Mouse (Mus musculus) liver, embryonic 11.5 days (tissue): ENCODE measurements around the gene Dclk2. TPM values are rescaled to one million over a fixed set of nuclear protein-coding genes. Genes with fewer than 3 reads are reported as not detected.

Experiments used
- ATAC-seq: fragments of 200-750 bp; cut with Nextera tagmentation; replicated peaks from 2 replicates; pipeline ENCODE4 v1.8.0; 2017; ENCODE audit warnings: moderate number of reproducible peaks, mild to moderate bottlenecking, moderate TSS enrichment, moderate library complexity; ENCODE audit not compliant: low FRiP score
- DNase-seq: peaks from one replicate; pipeline ENCODE4 v3.0.0-alpha.2; 2017; ENCODE audit warnings: low spot score
- H3K27ac ChIP-seq: fragments of 300-500 bp; sonication (generic); 2 replicates; pipeline ENCODE4 v1.5.1; 2014; ENCODE audit warnings: mild to moderate bottlenecking, low read depth, low read length, control low read depth
- H3K27me3 ChIP-seq: fragments of 300-500 bp; sonication (generic); replicated peaks from 2 replicates; pipeline ENCODE4 v1.6.1; 2014; ENCODE audit warnings: low read length, mixed read lengths; ENCODE audit not compliant: control insufficient read depth, insufficient read depth
- H3K36me3 ChIP-seq: fragments of 300-500 bp; sonication (generic); 2 replicates; pipeline ENCODE4 v1.6.1; 2014; ENCODE audit warnings: mild to moderate bottlenecking, low read length, moderate library complexity, mixed read lengths; ENCODE audit not compliant: control insufficient read depth, insufficient read depth
- H3K4me1 ChIP-seq: fragments of 300-500 bp; sonication (generic); replicated peaks from 2 replicates; pipeline ENCODE4 v1.6.1; 2014; ENCODE audit warnings: low read length, mixed read lengths; ENCODE audit not compliant: control insufficient read depth, insufficient read depth
- H3K4me2 ChIP-seq: fragments of 300-500 bp; sonication (generic); 2 replicates; pipeline ENCODE4 v1.6.1; 2014; ENCODE audit warnings: mild to moderate bottlenecking, control low read depth, moderate library complexity
- H3K4me3 ChIP-seq: fragments of 300-500 bp; sonication (generic); 2 replicates; pipeline ENCODE4 v1.5.1; 2014; ENCODE audit warnings: low read depth, low read length, control low read depth
- H3K9ac ChIP-seq: fragments of 300-500 bp; sonication (generic); 2 replicates; pipeline ENCODE4 v1.6.1; 2014; ENCODE audit warnings: low read depth, low read length, control low read depth
- H3K9me3 ChIP-seq: fragments of 300-500 bp; sonication (generic); 2 replicates; pipeline ENCODE4 v1.6.1; 2016; ENCODE audit warnings: low read length, inconsistent platforms, mixed read lengths; ENCODE audit not compliant: control insufficient read depth
- WGBS: fragments of 180-500 bp; shearing (Covaris S2); extraction: QIAGEN DNeasy Blood & Tissue Kit; methylation state at CpG from one replicate; pipeline ENCODE4 v1.1.7; 2014; 5-methylcytosine and 5-hydroxymethylcytosine counted together
- polyA plus RNA-seq: library from polyadenylated mRNA; unstranded; fragments of >200 nt; fragmentation: Nextera tagmentation; extraction: Ambion mirVana; gene quantifications from 2 replicates; pipeline ENCODE4 v1.2.1, GENCODE M21; 2014

The Dclk2 gene
- polyA plus RNA-seq, 1 experiment from 2014 or later: 9.3 TPM

DNA sequence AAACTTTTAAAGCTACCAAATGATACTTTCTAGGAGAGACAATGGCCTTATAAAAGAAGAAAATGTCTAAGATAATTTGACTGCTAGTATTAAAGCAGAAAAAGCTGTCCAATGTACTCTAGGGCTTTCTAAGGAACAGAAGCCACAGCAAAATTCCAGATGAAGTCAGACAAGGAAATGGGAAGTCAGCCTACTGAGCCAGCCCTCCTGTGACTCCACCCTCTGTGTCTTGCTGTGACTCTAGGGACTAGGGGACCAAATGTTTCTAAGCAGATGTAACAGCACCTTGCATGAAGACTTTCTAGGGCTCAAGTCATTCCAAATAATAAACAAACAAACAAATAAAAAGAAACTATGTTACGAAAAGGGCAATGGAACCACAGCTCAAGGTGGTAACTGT is 75.1 kb downstream of the Dclk2 start:
- no peaks in the 10 kb centered on the region for H3K27me3 ChIP-seq

DNA sequence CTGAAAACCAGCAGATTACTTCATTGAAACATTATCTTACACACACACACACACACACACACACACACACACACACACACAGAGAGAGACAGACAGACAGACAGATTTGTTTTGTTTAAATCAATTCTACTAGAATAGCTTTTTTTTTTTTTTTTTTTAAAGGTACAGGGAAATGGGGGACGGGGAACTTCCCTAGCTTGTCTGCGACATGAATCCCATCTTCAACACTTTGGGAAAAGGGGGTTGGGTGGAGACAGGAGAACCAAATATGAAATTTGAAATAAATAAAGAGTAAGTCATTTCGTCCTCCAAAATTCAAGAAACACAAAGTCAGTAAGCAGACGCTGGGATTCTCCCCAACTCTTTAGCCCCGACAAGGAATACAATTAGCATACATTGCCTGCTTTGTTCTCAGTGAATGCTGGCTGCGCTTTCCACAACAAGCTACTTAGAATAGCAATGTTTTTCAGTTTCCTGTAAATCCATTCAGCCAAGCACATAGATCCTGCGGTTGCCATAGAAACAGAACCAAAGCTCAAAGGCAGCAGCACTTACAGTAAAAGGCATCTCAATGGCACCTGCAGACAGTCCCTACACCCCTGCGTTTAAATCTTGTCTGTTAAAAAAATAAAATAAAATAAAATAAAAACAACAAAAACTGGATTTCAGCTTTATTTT is 75.7 kb downstream of the Dclk2 start:
- no peaks in the 10 kb centered on the region for H3K27me3 ChIP-seq
- DNase-seq (no peak), ATAC-seq (no peak)
- WGBS: 20% methylated on average over 8 of the region's 8 CpGs
- H3K4me1 ChIP-seq: no peaks in the 10 kb centered on the region
- no peaks in the 10 kb centered on the region; the same call in 1 of the 2 replicates for H3K9me3 ChIP-seq
- H3K36me3 ChIP-seq: no peaks in the 10 kb centered on the region
- no peak overlapping the region for H3K4me2 ChIP-seq
- no peak overlapping the region for H3K27ac ChIP-seq
- H3K9ac ChIP-seq: no peak overlapping the region
- H3K4me3 ChIP-seq: no peak overlapping the region

More for the DNA sequence above, 75.1 kb downstream of the Dclk2 start:
- H3K9ac ChIP-seq: no peak overlapping the region
- H3K4me3 ChIP-seq: no peak overlapping the region
- H3K4me2 ChIP-seq: no peak overlapping the region
- no peak overlapping the region for H3K27ac ChIP-seq
- DNase-seq (no peak), ATAC-seq (no peak)
- H3K4me1 ChIP-seq: no peaks in the 10 kb centered on the region
- no peaks in the 10 kb centered on the region; the same call in 1 of the 2 replicates for H3K9me3 ChIP-seq
- H3K36me3 ChIP-seq: no peaks in the 10 kb centered on the region
- WGBS: 92% methylated on average over 1 of the region's 1 CpGs

- Histone ChIP-seq H3K4me3 (no peak overlapping the region), H3K9ac (no peak overlapping the region), H3K9me3 (no peaks in the 10 kb centered on the region; the same call in 1 of the 2 replicates), H3K4me1 (no peaks in the 10 kb centered on the region), H3K27ac (no peak overlapping the region), H3K36me3 (no peaks in the 10 kb centered on the region), H3K27me3 (no peaks in the 10 kb centered on the region), H3K4me2 (no peak overlapping the region)
- 96% methylated on average over 2 of the region's 2 CpGs for WGBS
- ATAC-seq (no peak), DNase-seq (no peak)
These were observed 78.2 kb downstream of the Dclk2 start for GRCm38 (mm10) chr3:86842461-86842860.

DNA sequence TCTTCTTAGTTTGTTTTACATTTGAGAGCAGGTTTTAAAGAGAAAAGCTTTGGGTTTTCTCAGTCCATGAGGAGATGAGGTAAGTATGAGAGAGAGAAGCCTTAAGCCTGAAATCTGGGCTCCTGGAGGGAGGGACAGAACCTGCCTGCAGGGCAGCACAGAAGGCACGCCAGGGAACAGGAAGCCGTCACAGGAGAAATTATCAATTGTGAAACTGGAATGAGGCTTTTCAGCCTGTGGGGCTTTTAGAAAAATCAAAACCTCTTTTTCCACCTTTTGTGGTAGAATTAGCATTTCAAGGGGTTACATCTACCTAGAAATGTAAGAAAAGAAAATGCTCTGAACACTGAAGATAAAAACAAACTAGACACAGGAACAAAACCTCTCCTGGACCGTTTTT is 81.0 kb downstream of the Dclk2 start:
- Histone ChIP-seq H3K9me3 (no peaks in the 10 kb centered on the region; the same call in 1 of the 2 replicates), H3K4me1 (no peaks in the 10 kb centered on the region), H3K27ac (no peak overlapping the region), H3K9ac (no peak overlapping the region), H3K4me3 (no peak overlapping the region), H3K4me2 (no peak overlapping the region), H3K36me3 (no peaks in the 10 kb centered on the region), H3K27me3 (no peaks in the 10 kb centered on the region)
- no peak for DNase-seq
- no peak for ATAC-seq
- 56% methylated on average over 3 of the region's 3 CpGs for WGBS

DNA sequence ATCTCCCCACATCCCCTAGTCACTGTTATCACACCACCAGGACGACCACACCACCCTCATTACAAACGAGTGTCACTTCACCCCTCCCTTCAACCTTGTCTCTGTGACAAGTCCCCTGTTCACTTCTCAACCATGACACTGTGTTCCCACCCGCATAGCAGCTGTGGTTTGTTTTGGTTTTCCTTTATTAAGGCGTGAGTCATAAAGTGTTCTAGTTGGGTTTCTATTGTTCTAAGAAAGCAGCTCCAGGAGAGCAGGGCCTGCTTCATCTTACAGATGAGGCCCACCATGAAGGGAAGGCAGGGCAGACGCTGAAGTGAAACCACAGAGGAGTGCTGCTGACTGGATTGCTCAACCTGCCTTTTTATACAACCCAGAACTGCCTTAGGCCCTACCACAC is 83.3 kb downstream of the Dclk2 start:
- Histone ChIP-seq H3K4me2 (no peak overlapping the region), H3K36me3 (no peaks in the 10 kb centered on the region), H3K4me3 (no peak overlapping the region), H3K4me1 (no peaks in the 10 kb centered on the region), H3K9me3 (no peaks in the 10 kb centered on the region; the same call in 1 of the 2 replicates), H3K27ac (no peak overlapping the region), H3K9ac (no peak overlapping the region), H3K27me3 (no peaks in the 10 kb centered on the region)
- no peak for ATAC-seq
- DNase-seq: no peak
- WGBS: 36% methylated on average over 5 of the region's 5 CpGs

DNA sequence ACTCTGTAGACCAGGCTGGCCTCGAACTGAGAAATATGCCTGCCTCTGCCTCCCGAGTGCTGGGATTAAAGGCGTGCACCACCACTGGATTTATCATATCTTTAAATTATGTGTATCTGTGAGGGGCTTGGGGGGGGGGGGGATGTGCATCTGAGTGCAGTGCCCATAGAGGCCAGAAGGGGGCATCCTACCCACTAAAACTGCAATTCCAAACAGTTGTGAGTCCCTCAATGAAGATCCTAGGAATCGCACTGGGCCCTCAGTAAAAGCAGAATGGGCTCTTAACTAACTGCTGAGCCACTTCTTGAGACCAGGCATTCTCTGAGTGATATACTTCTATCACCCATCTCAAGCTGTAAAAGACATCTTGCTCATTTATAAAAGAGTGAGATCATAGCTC is 85.5 kb downstream of the Dclk2 start:
- H3K4me1 ChIP-seq: no peaks in the 10 kb centered on the region
- H3K27ac ChIP-seq: no peak overlapping the region
- H3K4me3 ChIP-seq: no peak overlapping the region
- no peak for DNase-seq
- no peak for ATAC-seq
- no peak overlapping the region for H3K4me2 ChIP-seq
- H3K9ac ChIP-seq: no peak overlapping the region
- H3K27me3 ChIP-seq: no peaks in the 10 kb centered on the region
- 90% methylated on average over 4 of the region's 4 CpGs for WGBS
- H3K9me3 ChIP-seq: no peaks in the 10 kb centered on the region
- no peaks in the 10 kb centered on the region for H3K36me3 ChIP-seq

DNA sequence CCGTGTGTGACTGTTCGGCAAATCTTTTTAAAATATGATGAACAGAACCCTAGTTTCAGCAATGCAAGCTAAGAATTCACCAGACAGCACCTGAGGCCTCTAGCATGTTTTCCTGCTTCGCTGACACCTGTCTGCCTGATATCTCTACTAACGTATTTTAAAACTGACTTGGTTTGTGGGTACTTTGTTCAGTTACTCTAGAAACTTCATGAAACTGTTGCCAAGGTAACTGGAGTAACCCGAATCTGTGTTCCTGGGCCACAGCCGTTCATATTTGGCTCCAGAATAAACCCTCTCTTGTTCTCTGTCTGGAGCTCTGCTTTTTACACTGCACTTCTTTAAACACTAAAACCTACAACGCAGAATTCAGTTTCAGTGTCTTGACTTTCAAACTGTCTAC is 86.3 kb downstream of the Dclk2 start:
- Histone ChIP-seq H3K9me3 (no peaks in the 10 kb centered on the region), H3K4me1 (no peaks in the 10 kb centered on the region), H3K4me2 (no peak overlapping the region), H3K9ac (no peak overlapping the region), H3K27ac (no peak overlapping the region), H3K4me3 (no peak overlapping the region), H3K27me3 (no peaks in the 10 kb centered on the region), H3K36me3 (no peaks in the 10 kb centered on the region)
- DNase-seq (no peak), ATAC-seq (no peak)
- 84% methylated on average over 7 of the region's 7 CpGs for WGBS

DNA sequence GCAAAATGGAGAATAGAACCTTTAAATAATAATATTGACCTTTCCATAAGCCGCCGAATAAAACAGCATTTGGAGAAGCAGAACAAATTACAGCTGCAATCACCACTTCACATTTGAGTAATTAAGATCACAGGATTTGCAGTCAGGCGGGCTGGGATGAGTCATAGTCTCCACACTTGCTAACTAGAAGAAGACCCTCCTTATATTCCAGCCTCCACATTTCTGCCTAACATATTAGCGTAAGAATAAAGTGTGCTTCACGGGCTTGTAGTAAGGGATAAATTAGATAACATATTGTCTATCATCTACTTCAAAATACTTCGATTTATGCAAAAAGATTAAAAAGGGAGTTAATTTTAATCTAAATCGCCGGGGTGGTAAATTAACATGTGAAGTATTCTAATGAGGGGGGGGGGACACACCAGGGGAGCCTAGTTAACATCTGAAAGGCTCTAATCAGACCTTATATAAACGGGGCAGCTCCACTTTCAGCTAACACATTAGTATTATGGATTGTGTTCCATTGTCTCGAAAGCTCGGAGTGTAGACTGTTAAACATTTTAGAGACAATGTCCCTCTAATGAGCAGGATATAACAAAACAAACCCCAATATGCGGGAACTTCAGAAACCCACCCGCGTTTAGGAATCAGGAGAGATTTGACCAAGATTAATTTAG is 87.9 kb downstream of the Dclk2 start:
- H3K9ac ChIP-seq: no peak overlapping the region
- H3K9me3 ChIP-seq: no peaks in the 10 kb centered on the region
- H3K4me1 ChIP-seq: no peaks in the 10 kb centered on the region
- H3K4me3 ChIP-seq: no peak overlapping the region
- DNase-seq: no peak
- H3K27me3 ChIP-seq: no peaks in the 10 kb centered on the region
- ATAC-seq: no peak
- H3K36me3 ChIP-seq: no peaks in the 10 kb centered on the region
- 49% methylated on average over 14 of the region's 14 CpGs for WGBS
- H3K4me2 ChIP-seq: no peak overlapping the region
- no peak overlapping the region for H3K27ac ChIP-seq

GRCm38 (mm10) chr3:86832115-86832514 is 88.5 kb downstream of the Dclk2 start:
- H3K4me2 ChIP-seq: no peak overlapping the region
- no peak for ATAC-seq
- H3K27ac ChIP-seq: no peak overlapping the region
- H3K27me3 ChIP-seq: no peaks in the 10 kb centered on the region
- DNase-seq: no peak
- no peak overlapping the region for H3K9ac ChIP-seq
- H3K4me1 ChIP-seq: no peaks in the 10 kb centered on the region
- no peaks in the 10 kb centered on the region for H3K36me3 ChIP-seq
- H3K9me3 ChIP-seq: no peaks in the 10 kb centered on the region
- WGBS: 72% methylated on average over 8 of the region's 8 CpGs
- H3K4me3 ChIP-seq: no peak overlapping the region
